Mouse (Mus musculus) limb, embryonic 14.5 days (tissue): ENCODE results near the gene Lilra5. TPM values are rescaled to one million over a fixed set of nuclear protein-coding genes. Genes with fewer than 3 reads are reported as not detected.
"Not testable (repeated sequence)": the region's sequence is repeated elsewhere in the genome, so short reads cannot be mapped to it uniquely, and the experiment has no call there.

Experiments used
- ATAC-seq: fragments of 200-750 bp; cut with Nextera tagmentation; 2 replicates; pipeline ENCODE4 v1.8.0; 2017; ENCODE audit warnings: low read depth, moderate number of reproducible peaks, moderate TSS enrichment; ENCODE audit not compliant: low FRiP score
- DNase-seq: peaks from one replicate; pipeline ENCODE4 v3.0.0-alpha.2; 2015; ENCODE audit warnings: low spot score
- H3K27ac ChIP-seq: fragments of 300-500 bp; sonication (generic); replicated peaks from 2 replicates; pipeline ENCODE4 v1.5.1; 2014; ENCODE audit warnings: low read depth, mild to moderate bottlenecking, low read length, moderate library complexity, mixed read lengths
- H3K27me3 ChIP-seq: fragments of 300-500 bp; sonication (generic); 2 replicates; pipeline ENCODE4 v1.6.1; 2014; ENCODE audit warnings: low read length, mixed read lengths; ENCODE audit not compliant: control insufficient read depth, insufficient read depth
- H3K36me3 ChIP-seq: fragments of 300-500 bp; sonication (generic); 2 replicates; pipeline ENCODE4 v1.6.1; 2014; ENCODE audit warnings: mild to moderate bottlenecking, low read length, moderate library complexity, mixed read lengths; ENCODE audit not compliant: control insufficient read depth, insufficient read depth
- H3K4me1 ChIP-seq: fragments of 300-500 bp; sonication (generic); 2 replicates; pipeline ENCODE4 v1.6.1; 2014; ENCODE audit warnings: antibody characterized with exemption, low read length, mixed read lengths; ENCODE audit not compliant: control insufficient read depth, insufficient read depth
- H3K4me2 ChIP-seq: fragments of 300-500 bp; sonication (generic); replicated peaks from 2 replicates; pipeline ENCODE4 v1.6.1; 2014; ENCODE audit warnings: low read depth, mild to moderate bottlenecking, low read length, moderate library complexity; ENCODE audit not compliant: severe bottlenecking
- H3K4me3 ChIP-seq: fragments of 300-500 bp; sonication (generic); replicated peaks from 2 replicates; pipeline ENCODE4 v1.5.1; 2014; ENCODE audit warnings: low read length
- H3K9ac ChIP-seq: fragments of 300-500 bp; sonication (generic); 2 replicates; pipeline ENCODE4 v1.6.1; 2014; ENCODE audit warnings: mild to moderate bottlenecking, low read depth, low read length, moderate library complexity; ENCODE audit not compliant: severe bottlenecking
- H3K9me3 ChIP-seq: fragments of 300-500 bp; sonication (generic); 2 replicates; pipeline ENCODE4 v1.6.1; 2016; ENCODE audit warnings: low read length; ENCODE audit not compliant: control insufficient read depth
- POLR2A ChIP-seq: fragments of 200-500 bp; IDR thresholded peaks from 2 replicates; pipeline ENCODE4 v1.8.0; 2012; ENCODE audit warnings: inconsistent platforms, mild to moderate bottlenecking, moderate library complexity, borderline replicate concordance; ENCODE audit not compliant: insufficient read depth, insufficient read length; ENCODE audit errors: extremely low read depth
- WGBS: fragments of 180-500 bp; shearing (Covaris S2); extraction: QIAGEN DNeasy Blood & Tissue Kit; methylation state at CpG from one replicate; pipeline ENCODE4 v1.1.7; 2014; 5-methylcytosine and 5-hydroxymethylcytosine counted together
- polyA plus RNA-seq, 2 experiments: library from polyadenylated mRNA; depleted of rRNA in 1 of 2; stranded (reverse) in 1 of 2; unstranded in 1 of 2; fragments of >200 nt; fragmentation: Nextera tagmentation in 1 of 2; extraction: Ambion mirVana in 1 of 2; gene quantifications; 2 replicates each; pipeline versions ENCODE4 v1.2.1 to v1.2.3; 2012 to 2014

The Lilra5 gene
- polyA plus RNA-seq, 2 experiments: 0.06 TPM; not detected in 1

DNA sequence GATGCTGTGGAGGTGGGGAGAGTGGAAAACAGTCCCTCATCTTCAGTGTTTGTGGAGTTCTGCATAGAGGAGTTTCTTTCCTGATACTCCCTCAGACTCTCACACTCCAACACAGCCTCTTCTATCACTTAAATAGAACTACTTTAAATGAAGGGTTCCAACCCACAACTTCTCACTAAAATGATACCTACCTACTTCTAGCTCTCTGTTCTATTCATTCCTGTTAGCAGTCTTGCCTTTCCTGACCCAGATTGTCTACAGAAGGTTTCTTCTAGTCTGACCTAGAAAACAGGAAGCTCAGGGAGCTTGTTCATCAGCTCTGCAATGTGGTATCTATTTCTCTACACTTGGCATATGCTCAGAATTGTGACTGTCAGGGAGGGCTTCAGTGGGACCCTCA, 2.0 kb upstream of the Lilra5 start:
- Histone ChIP-seq H3K36me3 (no peaks in the 10 kb centered on the region), H3K27ac (no peak overlapping the region), H3K9me3 (no peaks in the 10 kb centered on the region), H3K4me3 (no peak overlapping the region), H3K27me3 (no peaks in the 10 kb centered on the region), H3K4me1 (no peaks in the 10 kb centered on the region), H3K9ac (no peak overlapping the region), H3K4me2 (no peak overlapping the region)
- TF ChIP-seq POLR2A: no peak
- ATAC-seq: no peak
- no peak for DNase-seq

DNA sequence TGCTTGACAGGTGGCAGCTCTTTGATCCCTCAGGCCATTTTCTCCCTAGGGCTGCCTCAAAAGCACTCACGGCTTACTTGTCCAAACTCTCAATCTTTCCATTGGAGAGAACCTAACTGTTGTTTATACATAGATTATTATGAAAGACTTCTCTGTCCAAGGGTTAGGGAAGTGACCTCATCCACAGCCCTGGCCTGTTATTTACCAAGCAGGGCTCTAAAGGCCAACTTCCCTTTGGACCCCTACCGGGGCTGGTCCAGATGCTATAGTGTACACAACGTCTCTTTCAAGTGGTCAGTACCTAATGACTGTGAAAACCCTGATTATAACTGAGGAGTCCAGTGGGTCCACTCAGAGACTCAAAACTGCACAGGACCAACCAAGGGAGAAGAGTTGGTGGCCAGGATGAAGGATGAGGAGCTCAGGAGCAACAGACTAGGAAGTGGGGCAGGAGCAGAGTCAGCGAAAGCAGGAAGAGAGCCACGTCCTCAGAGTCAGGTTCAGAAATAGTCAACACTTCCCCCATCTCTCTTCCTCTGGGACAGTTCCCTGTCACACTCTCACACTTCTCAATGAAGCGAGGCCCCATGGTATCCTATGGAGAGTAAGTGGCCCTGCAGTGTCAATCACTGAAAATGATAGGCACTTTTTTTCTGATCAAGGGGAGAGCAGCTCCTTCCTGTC, 1.6 kb downstream of the Lilra5 start:
- Histone ChIP-seq H3K9me3 (no peaks in the 10 kb centered on the region), H3K4me1 (no peaks in the 10 kb centered on the region), H3K9ac (no peak overlapping the region), H3K36me3 (no peaks in the 10 kb centered on the region), H3K4me2 (no peak overlapping the region), H3K4me3 (no peak overlapping the region), H3K27ac (no peak overlapping the region), H3K27me3 (no peaks in the 10 kb centered on the region)
- TF ChIP-seq POLR2A: no peak
- DNase-seq: no peak
- ATAC-seq: no peak
- 68% methylated on average over 6 of the region's 6 CpGs for WGBS

DNA sequence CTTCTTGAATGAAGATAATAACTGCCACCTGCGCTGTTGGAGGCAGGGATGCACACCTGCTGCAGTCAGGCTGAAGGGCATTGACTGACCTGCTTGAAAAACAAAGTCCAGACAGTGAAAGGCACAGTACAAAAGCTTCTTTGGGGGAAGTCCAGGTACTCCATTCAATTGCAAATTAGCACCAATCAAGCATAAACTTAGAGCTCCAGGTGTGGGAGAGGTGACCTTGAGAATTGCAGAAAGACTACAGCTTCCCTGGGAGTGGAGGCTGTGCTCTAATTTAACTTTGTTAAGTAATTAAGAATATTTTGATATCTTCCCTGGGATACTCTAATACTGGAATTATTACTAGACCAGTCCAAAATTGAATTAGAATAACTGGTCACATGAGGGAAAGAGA, 13.7 kb downstream of the Lilra5 start:
- H3K4me3 ChIP-seq, H3K4me1 ChIP-seq, H3K27me3 ChIP-seq, DNase-seq, H3K27ac ChIP-seq, H3K4me2 ChIP-seq, ATAC-seq, H3K9me3 ChIP-seq, H3K9ac ChIP-seq, H3K36me3 ChIP-seq: not testable (repeated sequence)
- WGBS: 84% methylated on average over 1 of the region's 1 CpGs

DNA sequence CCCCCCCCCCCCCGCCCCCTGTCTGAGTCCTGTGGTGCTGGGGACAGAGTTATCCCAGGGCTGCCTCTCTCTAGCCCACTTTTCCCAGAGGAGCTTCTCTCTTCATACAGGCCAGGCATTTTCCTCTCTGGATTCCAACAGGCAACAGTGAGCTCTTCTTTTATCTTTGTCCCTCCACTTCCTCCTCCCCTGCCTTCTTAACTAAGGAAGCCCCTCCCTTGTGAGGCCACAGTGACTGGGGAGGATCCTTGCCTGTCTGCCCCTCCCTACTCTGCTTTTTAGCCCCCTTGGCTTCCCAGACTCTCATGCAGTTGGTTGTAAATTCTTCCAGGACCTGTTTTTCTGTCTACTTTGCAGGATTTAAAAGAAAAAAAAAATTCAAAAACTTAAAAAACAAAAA, 18.5 kb downstream of the Lilra5 start:
- H3K9ac ChIP-seq, H3K27me3 ChIP-seq, H3K36me3 ChIP-seq, H3K4me1 ChIP-seq, ATAC-seq, H3K4me3 ChIP-seq, H3K9me3 ChIP-seq, H3K4me2 ChIP-seq, DNase-seq, H3K27ac ChIP-seq: not testable (repeated sequence)
- no CpG with 5 or more reads among the region's 1 CpGs for WGBS

DNA sequence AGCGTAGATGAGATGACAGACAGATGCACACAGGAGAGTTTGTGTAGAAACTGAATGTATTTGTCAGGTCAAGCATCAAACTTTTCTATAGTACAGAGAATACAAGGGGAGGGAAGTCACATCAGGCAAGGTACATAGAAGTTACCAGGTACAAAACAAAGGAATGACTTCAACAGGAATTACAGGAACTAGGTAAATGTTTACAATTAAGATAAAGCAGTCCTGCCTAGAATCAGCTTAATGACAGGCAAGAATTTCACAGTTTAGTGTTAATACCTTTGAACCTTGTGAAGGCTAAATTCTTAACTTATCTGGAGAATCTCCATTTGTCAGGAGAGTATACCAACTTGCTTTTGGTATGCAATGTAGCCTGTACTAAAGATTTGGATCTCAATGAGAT, 23.0 kb downstream of the Lilra5 start:
- WGBS: 97% methylated on average over 1 of the region's 1 CpGs
- not testable (repeated sequence) for ATAC-seq, H3K36me3 ChIP-seq, H3K4me1 ChIP-seq, H3K4me2 ChIP-seq, H3K9ac ChIP-seq, H3K9me3 ChIP-seq, DNase-seq, H3K27ac ChIP-seq, H3K27me3 ChIP-seq, H3K4me3 ChIP-seq

DNA sequence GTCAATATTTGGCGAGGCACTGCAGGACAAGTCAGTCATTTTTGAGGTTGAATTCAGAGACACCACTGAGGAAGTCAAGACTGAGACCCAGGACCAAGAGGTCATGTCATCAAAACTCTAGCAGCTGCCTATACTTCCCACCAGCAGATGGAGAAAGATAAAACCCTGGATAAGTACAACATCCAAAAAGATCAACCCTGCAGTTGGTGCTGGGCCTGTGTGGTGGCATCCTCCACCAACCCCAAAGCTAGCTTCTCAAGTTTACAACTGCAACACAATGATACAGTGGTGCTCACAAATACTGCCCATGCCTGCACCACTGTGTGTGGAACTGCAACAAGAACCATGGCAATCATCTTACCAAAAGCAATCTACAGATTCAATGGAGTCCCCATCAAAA, 34.6 kb downstream of the Lilra5 start:
- H3K4me3 ChIP-seq: not testable (repeated sequence)

DNA sequence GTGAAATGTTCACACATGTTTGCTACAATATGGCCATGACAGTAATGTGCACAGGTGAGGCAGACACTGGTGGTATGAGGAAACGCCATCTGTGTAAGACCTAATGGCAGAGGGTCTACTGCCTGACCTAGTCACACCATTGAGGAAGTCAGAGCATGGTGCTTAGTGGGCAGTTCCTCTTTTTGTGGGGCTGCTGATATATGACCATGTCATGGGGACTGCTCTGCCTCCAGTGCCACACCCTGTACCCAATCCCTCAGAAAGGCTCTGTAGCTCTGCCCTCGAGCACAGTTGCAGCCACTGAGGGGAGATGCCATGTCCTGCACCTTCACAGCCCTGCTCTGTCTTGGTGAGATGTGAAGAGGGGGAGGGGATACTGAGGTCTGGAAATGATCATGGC, 36.3 kb downstream of the Lilra5 start:
- not testable (repeated sequence) for ATAC-seq, H3K4me2 ChIP-seq, H3K9me3 ChIP-seq, H3K36me3 ChIP-seq, H3K27me3 ChIP-seq, H3K27ac ChIP-seq, H3K4me1 ChIP-seq, H3K4me3 ChIP-seq, H3K9ac ChIP-seq, DNase-seq
- 74% methylated on average over 2 of the region's 2 CpGs for WGBS

More for the DNA sequence above, 34.6 kb downstream of the Lilra5 start:
- H3K36me3 ChIP-seq, H3K27me3 ChIP-seq, H3K4me1 ChIP-seq, H3K4me2 ChIP-seq, H3K9me3 ChIP-seq, ATAC-seq, H3K9ac ChIP-seq, DNase-seq, H3K27ac ChIP-seq: not testable (repeated sequence)
- 86% methylated on average over 1 of the region's 1 CpGs for WGBS

DNA sequence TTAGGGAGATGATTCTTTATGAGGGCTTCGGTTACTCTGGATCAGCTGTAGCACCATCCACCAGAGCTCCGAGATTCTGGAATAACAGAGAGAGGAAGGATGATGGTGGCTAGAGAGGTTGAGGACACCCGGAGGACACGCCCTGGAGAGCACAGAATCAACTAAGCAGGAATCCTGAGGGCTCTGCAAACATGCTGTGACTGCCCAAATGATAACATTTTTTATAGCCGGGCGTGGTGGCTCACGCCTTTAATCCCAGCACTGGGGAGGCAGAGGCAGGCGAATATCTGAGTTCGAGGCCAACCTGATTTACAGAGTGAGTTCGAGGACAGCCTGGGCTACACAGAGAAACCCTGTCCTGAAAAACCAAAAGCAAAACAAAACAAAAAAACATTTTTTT, 37.9 kb downstream of the Lilra5 start:
- H3K4me3 ChIP-seq, H3K4me1 ChIP-seq, H3K4me2 ChIP-seq, H3K27me3 ChIP-seq, ATAC-seq, H3K9me3 ChIP-seq, H3K36me3 ChIP-seq, DNase-seq, H3K9ac ChIP-seq, H3K27ac ChIP-seq: not testable (repeated sequence)
- WGBS: 91% methylated on average over 10 of the region's 10 CpGs
